Mouse (Mus musculus) forebrain, embryonic 15.5 days (tissue): Measurements from ENCODE around the gene Alkbh3. TPM values are rescaled to one million over a fixed set of nuclear protein-coding genes. Genes with fewer than 3 reads are reported as not detected.
A peak's percentile ranks its signal among the peaks of the same experiment; 100 is the strongest.

Source experiments
- ATAC-seq: fragments of 200-750 bp; cut with Nextera tagmentation; replicated peaks from 2 replicates; pipeline ENCODE4 v1.8.0; 2017; ENCODE audit warnings: mild to moderate bottlenecking, moderate TSS enrichment, moderate library complexity
- H3K27ac ChIP-seq: fragments of 300-500 bp; sonication (generic); replicated peaks from 2 replicates; pipeline ENCODE4 v1.5.1; 2015; ENCODE audit warnings: mild to moderate bottlenecking, inconsistent platforms
- H3K27me3 ChIP-seq: fragments of 300-500 bp; sonication (generic); 2 replicates; pipeline ENCODE4 v1.6.1; 2015; ENCODE audit warnings: inconsistent platforms
- H3K36me3 ChIP-seq: fragments of 300-500 bp; sonication (generic); 2 replicates; pipeline ENCODE4 v1.6.1; 2015; ENCODE audit warnings: mild to moderate bottlenecking, inconsistent platforms
- H3K4me1 ChIP-seq: fragments of 300-500 bp; sonication (generic); 2 replicates; pipeline ENCODE4 v1.6.1; 2015; ENCODE audit warnings: inconsistent platforms
- H3K4me2 ChIP-seq: fragments of 300-500 bp; sonication (generic); replicated peaks from 2 replicates; pipeline ENCODE4 v1.6.1; 2015; ENCODE audit warnings: mild to moderate bottlenecking, inconsistent platforms
- H3K4me3 ChIP-seq: fragments of 300-500 bp; sonication (generic); 2 replicates; pipeline ENCODE4 v1.5.1; 2015; ENCODE audit warnings: mild to moderate bottlenecking, inconsistent platforms
- H3K9ac ChIP-seq: fragments of 300-500 bp; sonication (generic); replicated peaks from 2 replicates; pipeline ENCODE4 v1.6.1; 2015; ENCODE audit warnings: mild to moderate bottlenecking, inconsistent platforms
- H3K9me3 ChIP-seq: fragments of 300-500 bp; sonication (generic); 2 replicates; pipeline ENCODE4 v1.6.1; 2016; ENCODE audit warnings: inconsistent platforms
- WGBS: fragments of 180-500 bp; shearing (Covaris S2); methylation state at CpG from one replicate; pipeline ENCODE4 v1.1.7; 2015; ENCODE audit warnings: mixed read lengths; 5-methylcytosine and 5-hydroxymethylcytosine counted together
- polyA plus RNA-seq: library from polyadenylated mRNA; unstranded; fragments of >200 nt; fragmentation: Nextera tagmentation; extraction: Ambion mirVana; gene quantifications from 2 replicates; pipeline ENCODE4 v1.2.1, GENCODE M21; 2015

Gene Alkbh3
- 54.9 and 58.1 TPM in 2 replicates for polyA plus RNA-seq

GRCm38 (mm10) chr2:94010335-94011291, at the start of gene Alkbh3:
Gene Alkbh3 (minus strand): TSS chr2:94010807.
- H3K4me3 ChIP-seq: peak within 1 kb of the TSS; percentile 94
- 5% methylated on average over 47 of the region's 47 CpGs for WGBS
- H3K36me3 ChIP-seq: peaks cover 19% of the 10 kb centered on the region
- peak within 1 kb of the TSS; percentile 57 for H3K4me2 ChIP-seq
- ATAC-seq: peak; percentile 99
- H3K9me3 ChIP-seq: no peaks in the 10 kb centered on the region
- H3K27me3 ChIP-seq: no peaks in the 10 kb centered on the region
- H3K9ac ChIP-seq: peak within 1 kb of the TSS; percentile 87
- H3K4me1 ChIP-seq: peaks cover 12% of the 10 kb centered on the region
- H3K27ac ChIP-seq: 0 out of 2 replicates have a peak within 1 kb of the TSS, but pooled peaks have one; percentile 31

- H3K36me3 ChIP-seq: no peaks in the 10 kb centered on the region
- no peak overlapping the region for H3K9ac ChIP-seq
- no peak overlapping the region for H3K4me3 ChIP-seq
- H3K27me3 ChIP-seq: no peaks in the 10 kb centered on the region
- ATAC-seq: no peak
- no peaks in the 10 kb centered on the region for H3K4me1 ChIP-seq
- no peaks in the 10 kb centered on the region for H3K9me3 ChIP-seq
- 80% methylated on average over 5 of the region's 5 CpGs for WGBS
- H3K4me2 ChIP-seq: no peak overlapping the region
- H3K27ac ChIP-seq: no peak overlapping the region
Observed at GRCm38 (mm10) chr2:94059459-94059858, 48.9 kb upstream of the Alkbh3 start.

GRCm38 (mm10) chr2:94054813-94055212, 44.2 kb upstream of the Alkbh3 start:
- Histone ChIP-seq H3K9ac (no peak overlapping the region), H3K27me3 (no peaks in the 10 kb centered on the region), H3K4me3 (no peak overlapping the region), H3K4me1 (peaks cover 5% of the 10 kb centered on the region; the same call in 1 of the 2 replicates), H3K9me3 (no peaks in the 10 kb centered on the region), H3K27ac (no peak overlapping the region), H3K4me2 (no peak overlapping the region), H3K36me3 (no peaks in the 10 kb centered on the region)
- peak; percentile 78 for ATAC-seq

GRCm38 (mm10) chr2:94051952-94052351, 41.3 kb upstream of the Alkbh3 start:
- 62% methylated on average over 5 of the region's 5 CpGs for WGBS
- Histone ChIP-seq H3K4me1 (peaks cover 23% of the 10 kb centered on the region), H3K27ac (no peak overlapping the region), H3K9me3 (no peaks in the 10 kb centered on the region), H3K9ac (no peak overlapping the region), H3K27me3 (no peaks in the 10 kb centered on the region), H3K36me3 (no peaks in the 10 kb centered on the region), H3K4me3 (no peak overlapping the region), H3K4me2 (no peak overlapping the region)
- no peak for ATAC-seq

DNA sequence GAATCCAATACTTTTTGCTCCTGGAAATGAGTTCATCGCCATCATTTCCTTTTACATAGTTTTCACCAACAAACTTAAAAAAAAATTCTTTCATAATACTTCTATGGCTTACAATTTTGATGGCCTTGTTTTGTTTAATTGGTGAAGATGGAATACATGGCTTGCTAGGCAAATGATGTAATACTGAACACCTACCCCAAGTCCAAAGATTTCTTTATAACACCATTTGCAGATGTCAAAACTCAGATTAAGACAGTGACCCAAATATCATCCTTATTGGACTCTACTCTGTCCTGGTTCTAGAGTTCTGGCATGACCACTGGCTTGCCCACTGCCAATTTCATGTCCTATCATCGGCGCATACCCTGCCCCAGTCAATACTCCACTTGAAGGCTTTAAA, 40.3 kb upstream of the Alkbh3 start:
- 98% methylated on average over 3 of the region's 3 CpGs for WGBS

DNA sequence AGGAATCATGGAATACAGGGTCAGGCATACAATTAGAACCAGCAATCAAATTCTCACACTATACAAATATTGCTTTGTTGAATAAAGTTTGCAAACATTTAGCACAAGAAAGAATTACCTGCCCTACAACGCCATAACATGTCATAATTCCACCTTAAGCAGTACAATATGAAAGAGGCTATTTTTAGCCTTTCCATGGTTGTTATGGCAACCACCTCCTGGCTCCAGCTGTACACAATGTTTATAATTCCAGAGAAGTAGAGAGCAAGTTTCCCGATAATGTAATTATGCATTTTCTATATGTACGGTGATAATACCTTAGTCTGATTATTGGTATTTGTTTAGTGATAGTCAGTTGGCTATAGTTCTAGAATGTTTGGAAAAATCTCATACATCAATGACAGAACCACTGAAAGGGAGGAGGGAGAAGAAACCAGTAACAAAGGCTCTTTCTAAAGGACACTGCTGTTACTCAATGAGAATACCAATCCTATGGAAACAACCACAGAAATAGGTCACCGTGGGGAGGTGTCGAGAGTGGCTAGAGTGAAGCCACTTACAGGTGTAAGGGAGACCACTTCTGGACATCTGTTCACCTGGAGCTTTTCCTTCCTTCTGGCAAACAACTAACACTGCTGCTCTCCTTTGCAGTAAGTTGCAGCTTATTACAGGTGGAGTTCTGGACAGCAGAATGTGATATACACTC, 39.0 kb upstream of the Alkbh3 start:
- no peaks in the 10 kb centered on the region for H3K36me3 ChIP-seq
- H3K27ac ChIP-seq: peak overlapping the region; percentile 78
- H3K4me1 ChIP-seq: peaks cover 36% of the 10 kb centered on the region
- no peak overlapping the region for H3K9ac ChIP-seq
- WGBS: 65% methylated on average over 5 of the region's 5 CpGs
- no peak overlapping the region for H3K4me3 ChIP-seq
- no peak overlapping the region for H3K4me2 ChIP-seq
- peak; percentile 62 for ATAC-seq
- H3K9me3 ChIP-seq: no peaks in the 10 kb centered on the region
- H3K27me3 ChIP-seq: no peaks in the 10 kb centered on the region

More for the DNA sequence above, 40.3 kb upstream of the Alkbh3 start:
- no peaks in the 10 kb centered on the region for H3K9me3 ChIP-seq
- H3K36me3 ChIP-seq: no peaks in the 10 kb centered on the region
- H3K4me1 ChIP-seq: peaks cover 23% of the 10 kb centered on the region
- no peak overlapping the region for H3K4me3 ChIP-seq
- no peaks in the 10 kb centered on the region for H3K27me3 ChIP-seq
- ATAC-seq: no peak
- H3K4me2 ChIP-seq: no peak overlapping the region
- H3K9ac ChIP-seq: no peak overlapping the region
- no peak overlapping the region for H3K27ac ChIP-seq

GRCm38 (mm10) chr2:94048733-94049470, 38.3 kb upstream of the Alkbh3 start:
- Histone ChIP-seq H3K4me3 (no peak overlapping the region), H3K9ac (no peak overlapping the region), H3K27ac (peak overlapping the region; percentile 75), H3K27me3 (no peaks in the 10 kb centered on the region), H3K4me1 (peaks cover 42% of the 10 kb centered on the region), H3K9me3 (no peaks in the 10 kb centered on the region), H3K36me3 (no peaks in the 10 kb centered on the region), H3K4me2 (no peak overlapping the region)
- 53% methylated on average over 5 of the region's 5 CpGs for WGBS
- ATAC-seq: no peak; the same call in 1 of the 2 replicates

GRCm38 (mm10) chr2:94048271-94048670, 37.7 kb upstream of the Alkbh3 start:
- WGBS: 14% methylated on average over 1 of the region's 1 CpGs
- no peak overlapping the region for H3K4me2 ChIP-seq
- no peak overlapping the region for H3K4me3 ChIP-seq
- H3K4me1 ChIP-seq: peaks cover 46% of the 10 kb centered on the region
- no peaks in the 10 kb centered on the region for H3K9me3 ChIP-seq
- ATAC-seq: no peak
- peak overlapping the region; percentile 75 for H3K27ac ChIP-seq
- H3K9ac ChIP-seq: no peak overlapping the region
- H3K36me3 ChIP-seq: no peaks in the 10 kb centered on the region
- no peaks in the 10 kb centered on the region for H3K27me3 ChIP-seq

DNA sequence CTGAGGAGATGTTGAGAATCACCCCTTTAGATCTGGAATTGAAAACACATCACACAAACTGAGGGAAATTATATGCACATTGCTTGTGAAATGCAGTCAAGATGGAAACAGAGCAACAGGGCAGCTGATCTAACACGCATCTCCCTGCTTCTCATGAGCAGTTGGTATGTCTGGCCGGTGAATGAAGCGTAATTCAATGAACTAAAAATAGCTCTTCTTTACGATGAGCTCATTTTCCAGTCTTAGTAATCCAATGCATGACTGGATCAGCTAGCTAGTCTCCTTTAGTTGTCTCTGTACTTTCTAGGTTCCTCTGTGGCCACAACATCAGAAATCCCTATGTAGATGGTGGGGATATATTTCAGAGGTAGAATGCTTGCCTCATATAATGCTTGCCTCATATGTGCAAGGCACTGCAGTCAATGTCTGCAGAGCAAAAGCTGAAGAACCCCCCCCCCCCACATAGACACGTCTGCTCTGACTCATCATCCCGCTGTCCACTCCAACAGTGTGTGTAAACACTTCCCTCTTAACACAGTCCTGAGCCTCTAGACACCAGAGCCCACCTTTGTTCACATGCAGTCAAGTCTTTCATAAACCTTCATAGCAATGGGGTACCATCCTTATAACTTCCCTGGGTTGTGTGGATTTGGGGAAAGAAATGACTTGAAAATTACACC, 34.9 kb upstream of the Alkbh3 start:
- Histone ChIP-seq H3K9me3 (no peaks in the 10 kb centered on the region), H3K4me1 (peaks cover 50% of the 10 kb centered on the region), H3K9ac (no peak overlapping the region), H3K4me2 (no peak overlapping the region), H3K4me3 (no peak overlapping the region), H3K36me3 (no peaks in the 10 kb centered on the region), H3K27me3 (no peaks in the 10 kb centered on the region), H3K27ac (peak overlapping the region; percentile 70; the same call in 1 of the 2 replicates)
- ATAC-seq: no peak
- 47% methylated on average over 6 of the region's 6 CpGs for WGBS

DNA sequence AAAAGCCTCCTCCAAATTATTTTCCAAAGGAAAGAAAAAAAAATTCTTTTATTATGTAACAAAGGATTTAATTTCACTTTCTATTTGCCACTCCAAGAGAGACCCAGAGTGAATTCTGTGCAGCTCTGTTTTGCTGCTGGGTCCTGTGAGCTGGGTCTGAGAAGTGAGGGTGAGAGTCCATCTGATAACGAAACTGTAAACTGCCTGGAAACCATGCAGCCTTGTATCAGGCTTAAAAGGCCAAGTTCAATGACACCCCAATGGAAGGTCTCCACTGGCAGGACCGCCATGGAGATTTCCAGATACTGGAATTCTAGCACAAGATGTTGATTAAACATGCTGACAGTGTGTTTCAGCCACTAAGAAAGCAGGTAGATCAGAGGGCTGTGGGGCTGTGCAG, 33.6 kb upstream of the Alkbh3 start:
- no peaks in the 10 kb centered on the region for H3K27me3 ChIP-seq
- H3K4me3 ChIP-seq: no peak overlapping the region
- peak overlapping the region; percentile 70 for H3K27ac ChIP-seq
- no peak for ATAC-seq
- WGBS: 59% methylated on average over 2 of the region's 2 CpGs
- no peak overlapping the region for H3K9ac ChIP-seq
- H3K4me1 ChIP-seq: peaks cover 39% of the 10 kb centered on the region
- no peak overlapping the region for H3K4me2 ChIP-seq
- H3K36me3 ChIP-seq: no peaks in the 10 kb centered on the region
- H3K9me3 ChIP-seq: no peaks in the 10 kb centered on the region

DNA sequence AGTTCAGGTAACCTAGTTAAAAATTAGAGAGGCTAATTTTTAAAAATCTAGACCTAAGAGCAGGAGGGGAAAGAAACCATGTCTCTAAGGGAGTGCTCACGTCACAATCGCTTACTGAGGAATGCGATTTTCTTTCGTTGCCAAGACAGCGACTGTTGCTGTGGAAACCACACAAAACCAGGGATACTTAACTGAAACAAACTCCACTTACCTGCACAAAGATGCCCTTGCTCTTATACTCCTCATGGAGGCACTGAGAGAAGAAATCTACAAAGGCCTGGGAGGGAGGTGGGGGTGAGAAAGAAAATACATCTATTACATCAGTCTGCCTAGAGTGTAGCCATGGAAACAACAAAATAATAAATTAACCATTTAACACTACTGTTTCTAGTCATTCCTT, 33.1 kb upstream of the Alkbh3 start:
- 13% methylated on average over 5 of the region's 5 CpGs for WGBS
- peaks cover 34% of the 10 kb centered on the region for H3K4me1 ChIP-seq
- H3K9ac ChIP-seq: no peak overlapping the region
- no peaks in the 10 kb centered on the region for H3K36me3 ChIP-seq
- H3K27ac ChIP-seq: peak overlapping the region; percentile 51; the same call in 1 of the 2 replicates
- ATAC-seq: peak; percentile 86
- no peaks in the 10 kb centered on the region for H3K9me3 ChIP-seq
- no peaks in the 10 kb centered on the region for H3K27me3 ChIP-seq
- no peak overlapping the region for H3K4me3 ChIP-seq
- no peak overlapping the region for H3K4me2 ChIP-seq
